Mouse (Mus musculus): ENCODE measurements around the gene Tlr12.

DNA sequence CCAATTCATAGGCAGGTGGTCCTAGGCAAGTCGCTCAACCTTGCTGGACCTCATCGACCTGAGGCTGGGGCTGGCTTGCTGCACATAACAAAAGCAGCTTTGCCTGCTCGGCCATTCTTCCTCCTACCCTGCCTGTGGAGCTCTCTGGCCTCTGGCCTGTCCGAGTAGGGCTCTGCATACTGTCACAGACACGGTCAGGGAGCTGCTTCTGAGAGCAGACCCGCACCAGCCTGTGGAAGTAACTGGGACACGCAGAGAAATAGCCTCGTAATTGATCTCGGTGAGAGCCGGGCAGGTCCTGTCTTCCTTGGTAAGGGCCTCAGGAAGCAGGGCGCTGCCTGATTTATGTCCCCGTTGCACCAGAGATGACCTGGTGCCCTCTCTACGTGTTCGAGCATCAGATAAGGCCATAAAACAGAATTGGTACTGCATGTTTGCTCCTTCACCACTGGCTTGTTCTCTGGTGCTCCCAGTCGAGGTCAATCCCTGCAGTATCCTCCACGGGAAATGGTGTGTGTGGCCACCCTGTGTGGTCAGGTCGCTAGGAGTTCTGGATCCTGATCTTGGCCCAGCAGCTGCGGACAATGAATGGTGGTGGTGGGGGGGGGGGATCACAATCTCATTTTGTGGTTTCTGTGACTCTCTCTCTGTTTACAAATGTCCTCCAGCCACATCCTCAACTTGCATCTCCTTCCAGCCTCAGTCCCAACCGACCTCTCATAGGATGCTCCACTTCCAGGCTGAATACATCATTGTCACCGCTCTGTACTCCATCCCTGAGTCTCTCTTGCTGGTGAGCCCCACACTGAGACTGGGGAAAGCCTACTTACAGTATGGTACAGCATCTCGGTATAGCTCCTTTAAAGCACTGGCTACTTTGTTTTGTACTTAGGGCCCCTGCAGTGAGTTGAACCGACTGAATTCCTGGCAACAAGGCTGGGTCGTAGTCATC lies 23.6 kb upstream of the Tlr12 start:
- TF ChIP-seq CTCF (IDR thresholded peaks at IDR 0.05; ENCODE audit: borderline replicate concordance, control insufficient read depth, extremely low read depth, insufficient read depth, low read length, poor library complexity), result no peak
- TF ChIP-seq POLR2A (IDR thresholded peaks at IDR 0.05; ENCODE audit: control insufficient read depth, extremely low read depth, insufficient read depth, low read length, poor library complexity), result no peak

Measured in thymus, adult 2 months (tissue).